Mouse (Mus musculus) adrenal gland, adult 18-20 months (tissue): ENCODE data around the gene Tns3. TPM values are rescaled to one million over a fixed set of nuclear protein-coding genes. Genes with fewer than 3 reads are reported as not detected.
"Not testable (repeated sequence)": the region's sequence is repeated elsewhere in the genome, so short reads cannot be mapped to it uniquely, and the experiment has no call there.

Source experiments
- DNase-seq, 2 experiments: peaks; one replicate each; pipeline ENCODE4 v3.0.0; 2021 to 2022; ENCODE audit warnings: low spot score in 2 of 2
- total RNA-seq, 2 experiments: library from RNA; stranded (reverse); gene quantifications; 1 replicate in 1 of 2; 2 replicates in 1 of 2; pipeline ENCODE4 v1.2.3; 2021

Tns3 gene
- total RNA-seq, 2 experiments from 2014 or later = 48.3 to 51.5 TPM

DNA sequence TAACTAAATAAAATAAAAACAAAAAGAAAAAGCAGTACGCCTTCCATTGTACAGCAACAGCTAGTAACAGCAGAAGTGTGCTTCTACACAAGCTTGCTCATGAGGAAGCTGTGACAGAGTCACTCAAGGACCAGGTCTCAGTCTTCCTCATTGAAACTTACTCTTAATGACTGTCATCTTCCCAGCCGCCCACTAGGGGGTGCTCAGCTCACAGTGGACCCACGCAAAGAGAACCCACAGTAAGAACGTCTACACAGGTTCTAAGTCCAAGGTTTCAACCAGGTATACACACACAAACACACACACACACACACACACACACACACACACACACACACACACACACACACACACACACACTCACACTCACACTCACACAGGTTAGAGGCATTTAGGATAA is 129.4 kb downstream of the Tns3 start:
- DNase-seq = peak; percentile 71 to 73

DNA sequence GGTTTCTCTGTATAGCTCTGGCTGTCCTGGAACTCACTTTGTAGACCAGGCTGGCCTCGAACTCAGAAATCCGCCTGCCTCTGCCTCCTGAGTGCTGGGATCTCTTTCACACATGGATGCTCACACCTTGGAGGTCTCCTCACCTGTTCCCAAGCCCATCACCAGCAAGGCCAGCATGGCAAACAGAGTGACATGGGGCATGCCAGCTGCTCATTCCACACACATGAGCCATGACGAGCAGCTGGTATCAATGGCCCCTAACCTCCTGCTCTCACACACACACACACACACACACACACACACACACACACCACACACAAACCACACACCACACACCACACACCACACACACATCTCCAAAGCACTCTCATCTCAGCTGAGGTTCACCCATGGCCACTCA is 131.6 kb downstream of the Tns3 start:
- DNase-seq = not testable (repeated sequence)

- no peak for DNase-seq
Measured at GRCm38 (mm10) chr11:8532112-8532747, 132.1 kb downstream of the Tns3 start.

- DNase-seq = no peak
Measured at GRCm38 (mm10) chr11:8530506-8530905, 133.8 kb downstream of the Tns3 start.

DNA sequence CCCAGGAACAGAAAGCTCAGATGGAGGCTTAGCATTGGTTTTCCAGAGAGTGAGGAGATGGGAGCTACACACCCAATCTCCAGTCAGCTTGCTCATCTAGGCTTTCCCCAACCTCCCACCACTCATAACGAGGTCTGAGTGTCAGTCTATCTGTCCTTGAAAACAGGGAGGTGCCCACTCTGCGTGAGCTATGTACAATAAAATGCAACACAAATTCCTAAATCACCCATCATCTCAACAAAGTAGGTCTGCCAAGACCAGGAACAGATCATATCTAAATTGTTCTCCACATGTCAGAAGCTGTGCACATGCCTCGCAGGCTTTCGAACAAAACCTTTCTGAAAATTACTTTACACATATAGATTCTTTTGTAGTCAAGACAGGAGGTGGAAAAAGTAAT is 134.3 kb downstream of the Tns3 start:
- DNase-seq = no peak

GRCm38 (mm10) chr11:8525463-8526145 is 138.7 kb downstream of the Tns3 start:
- DNase-seq = no peak

GRCm38 (mm10) chr11:8523344-8524126 is 140.8 kb downstream of the Tns3 start:
- peak; percentile 77 to 84 for DNase-seq

- no peak for DNase-seq
Measured at GRCm38 (mm10) chr11:8513359-8514253, 150.7 kb downstream of the Tns3 start.

GRCm38 (mm10) chr11:8510294-8510693 is 154.0 kb downstream of the Tns3 start:
- DNase-seq = no peak

- DNase-seq = peak in 1 of 2 experiments; percentile 19
Measured at GRCm38 (mm10) chr11:8509614-8510013, 154.7 kb downstream of the Tns3 start.

DNA sequence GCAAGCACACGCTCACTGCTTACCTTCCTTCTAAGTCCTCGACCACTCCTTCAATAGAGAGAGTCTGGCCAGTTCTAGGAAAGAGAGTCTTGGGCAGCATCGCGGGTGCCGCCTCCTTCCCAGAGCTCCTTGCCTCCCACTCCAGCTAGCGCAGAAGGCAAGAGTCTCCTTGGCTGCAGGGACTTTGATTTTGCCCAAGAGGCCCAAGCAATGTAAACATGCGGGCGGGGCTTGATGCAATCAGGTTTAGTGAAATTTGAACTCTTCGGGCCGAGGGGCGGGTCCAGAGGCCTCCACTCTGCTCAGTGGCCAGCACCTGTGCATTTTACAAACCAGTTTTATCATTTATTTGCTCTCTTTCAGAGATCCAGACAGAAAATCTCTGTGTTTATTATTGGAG is 160.6 kb downstream of the Tns3 start:
- DNase-seq = no peak

GRCm38 (mm10) chr11:8500855-8501254 is 163.5 kb downstream of the Tns3 start:
- no peak for DNase-seq

GRCm38 (mm10) chr11:8497136-8497535 is 167.2 kb downstream of the Tns3 start:
- no peak for DNase-seq

GRCm38 (mm10) chr11:8496686-8497085 is 167.6 kb downstream of the Tns3 start:
- DNase-seq = peak in 1 of 2 experiments; percentile 30

DNA sequence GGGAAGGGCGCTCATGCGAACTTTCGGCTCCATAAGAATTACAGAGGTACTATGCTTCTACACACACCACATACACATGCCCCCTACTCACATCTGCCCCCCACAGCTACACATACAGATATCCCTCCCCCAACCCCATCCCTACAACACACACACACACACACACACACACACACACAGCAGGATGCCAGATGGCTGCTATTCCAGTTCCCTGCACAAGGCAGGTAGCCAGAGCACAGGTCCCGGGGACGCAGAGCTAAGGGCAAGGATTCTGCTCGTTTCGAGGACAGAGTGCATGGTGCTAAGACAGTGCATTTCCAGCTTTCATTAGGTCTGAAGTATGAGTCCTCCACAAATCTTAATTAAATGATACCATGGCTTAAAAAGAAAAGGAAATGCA is 168.5 kb downstream of the Tns3 start:
- no peak for DNase-seq

DNA sequence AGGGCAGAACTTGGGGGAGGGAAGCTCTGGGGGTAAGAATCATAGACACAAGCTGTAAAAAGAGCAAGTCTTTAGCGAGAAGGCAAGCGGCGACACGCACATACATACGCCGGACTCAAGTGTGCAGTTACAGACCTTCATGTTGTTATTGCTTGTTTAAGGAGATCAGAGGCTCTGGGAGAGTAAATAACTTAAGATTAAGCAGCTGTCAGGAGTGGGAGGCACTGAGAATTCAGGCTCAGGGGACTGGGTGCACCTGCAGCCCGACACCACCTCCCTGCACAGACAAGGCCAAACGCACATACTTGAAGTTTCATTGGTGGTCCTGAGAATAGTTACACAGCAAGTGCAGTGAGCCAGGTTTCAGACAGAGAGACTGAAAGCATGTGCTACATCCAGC is 169.3 kb downstream of the Tns3 start:
- DNase-seq = no peak

GRCm38 (mm10) chr11:8493931-8494490 is 170.3 kb downstream of the Tns3 start:
- no peak for DNase-seq

GRCm38 (mm10) chr11:8492332-8492731 is 172.0 kb downstream of the Tns3 start:
- no peak for DNase-seq

DNA sequence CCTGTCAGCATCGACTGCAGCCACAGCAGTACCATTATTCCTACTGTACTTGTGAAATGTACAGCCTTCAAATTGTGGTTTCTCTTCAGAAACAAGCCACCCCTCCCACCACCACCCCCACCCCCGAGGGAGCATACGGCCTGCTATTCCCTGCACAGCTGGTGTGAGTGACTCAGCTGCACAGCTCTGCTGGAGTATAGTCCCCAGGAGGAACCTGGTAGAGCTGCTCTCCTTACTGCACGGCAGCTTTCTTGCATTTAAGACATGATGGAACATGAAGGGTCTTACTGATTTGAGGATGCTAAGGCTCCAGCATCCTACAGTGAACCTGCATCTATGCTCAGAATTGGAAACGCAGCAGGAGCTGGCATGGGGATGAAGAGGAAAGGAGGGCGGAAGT is 176.1 kb downstream of the Tns3 start:
- no peak for DNase-seq

- no peak for DNase-seq
Measured at GRCm38 (mm10) chr11:8486552-8486951, 177.8 kb downstream of the Tns3 start.

GRCm38 (mm10) chr11:8484538-8484937 is 179.8 kb downstream of the Tns3 start:
- no peak for DNase-seq
